Mouse (Mus musculus): ENCODE measurements around the gene Gsto1.

- TF ChIP-seq CTCF (IDR thresholded peaks at IDR 0.05) (no peak), EP300 (IDR thresholded peaks at IDR 0.05; ENCODE audit: insufficient read depth, low read depth, low read length) (no peak)
Measured at GRCm38 (mm10) chr19:47882882-47883254, 28.1 kb downstream of the Gsto1 start.
